Mouse (Mus musculus) embryonic facial prominence, embryonic 11.5 days (tissue): ENCODE results near the gene Mmp14. TPM values are rescaled to one million over a fixed set of nuclear protein-coding genes. Genes with fewer than 3 reads are reported as not detected.

ENCODE experiments used
- ATAC-seq: fragments of 200-750 bp; cut with Nextera tagmentation; replicated peaks from 2 replicates; pipeline ENCODE4 v1.8.0; 2017; ENCODE audit warnings: low read depth; ENCODE audit not compliant: insufficient number of reproducible peaks, low FRiP score, low TSS enrichment
- DNase-seq: peaks from one replicate; pipeline ENCODE4 v3.0.0-alpha.2; 2015; ENCODE audit warnings: low spot score
- H3K27ac ChIP-seq: fragments of 300-500 bp; sonication (generic); replicated peaks from 2 replicates; pipeline ENCODE4 v1.5.1; 2014; ENCODE audit warnings: mild to moderate bottlenecking, low read depth, low read length, control low read depth
- H3K27me3 ChIP-seq: fragments of 300-500 bp; sonication (generic); 2 replicates; pipeline ENCODE4 v1.6.1; 2014; ENCODE audit warnings: mild to moderate bottlenecking, low read length, moderate library complexity, mixed read lengths; ENCODE audit not compliant: control insufficient read depth, insufficient read depth
- H3K36me3 ChIP-seq: fragments of 300-500 bp; sonication (generic); replicated peaks from 2 replicates; pipeline ENCODE4 v1.6.1; 2014; ENCODE audit warnings: low read depth, mild to moderate bottlenecking, low read length, moderate library complexity, mixed read lengths; ENCODE audit not compliant: control insufficient read depth, insufficient read depth
- H3K4me1 ChIP-seq: fragments of 300-500 bp; sonication (generic); 2 replicates; pipeline ENCODE4 v1.6.1; 2014; ENCODE audit warnings: low read length, mixed read lengths; ENCODE audit not compliant: control insufficient read depth, insufficient read depth
- H3K4me2 ChIP-seq: fragments of 300-500 bp; sonication (generic); 2 replicates; pipeline ENCODE4 v1.6.1; 2014; ENCODE audit warnings: low read depth, mild to moderate bottlenecking, control low read depth, low read length, moderate library complexity
- H3K4me3 ChIP-seq: fragments of 300-500 bp; sonication (generic); 2 replicates; pipeline ENCODE4 v1.5.1; 2014; ENCODE audit warnings: low read depth, low read length, control low read depth
- H3K9ac ChIP-seq: fragments of 300-500 bp; sonication (generic); replicated peaks from 2 replicates; pipeline ENCODE4 v1.6.1; 2014; ENCODE audit warnings: mild to moderate bottlenecking, control low read depth, low read length
- H3K9me3 ChIP-seq: fragments of 300-500 bp; sonication (generic); replicated peaks from 2 replicates; pipeline ENCODE4 v1.6.1; 2016; ENCODE audit warnings: mild to moderate bottlenecking, low read length, inconsistent platforms, mixed read lengths; ENCODE audit not compliant: control insufficient read depth
- WGBS: fragments of 180-500 bp; shearing (Covaris S2); extraction: QIAGEN DNeasy Blood & Tissue Kit; methylation state at CpG from one replicate; pipeline ENCODE4 v1.1.7; 2014; 5-methylcytosine and 5-hydroxymethylcytosine counted together
- polyA plus RNA-seq: library from polyadenylated mRNA; unstranded; fragments of >200 nt; fragmentation: Nextera tagmentation; extraction: Ambion mirVana; gene quantifications from 2 replicates; pipeline ENCODE4 v1.2.1, GENCODE M21; 2014

Mmp14 gene
- polyA plus RNA-seq, 1 experiment from 2014 or later: 91.1 TPM

- peak; percentile 87 for DNase-seq
- no peaks in the 10 kb centered on the region; the same call in 1 of the 2 replicates for H3K36me3 ChIP-seq
- peak within 1 kb of the TSS; percentile 82 for H3K4me3 ChIP-seq
- under 1% methylated on average over 35 of the region's 35 CpGs for WGBS
- peak; percentile 71 for ATAC-seq
- H3K9ac ChIP-seq: peak within 1 kb of the TSS; percentile 75
- H3K4me2 ChIP-seq: peak within 1 kb of the TSS; percentile 86
- H3K27me3 ChIP-seq: no peaks in the 10 kb centered on the region
- H3K9me3 ChIP-seq: no peaks in the 10 kb centered on the region
- H3K4me1 ChIP-seq: no peaks in the 10 kb centered on the region
- no peak within 1 kb of the TSS; the same call in 1 of the 2 replicates for H3K27ac ChIP-seq
Observed at GRCm38 (mm10) chr14:54463959-54464292, 32.5 kb downstream of the Mmp14 start, which contains the start of gene Lrp10. Lrp10 (plus strand) TSS chr14:54464137.

GRCm38 (mm10) chr14:54464293-54465005 lies 33.0 kb downstream of the Mmp14 start:
- H3K9ac ChIP-seq: peak overlapping the region; percentile 75
- H3K36me3 ChIP-seq: peaks cover 2% of the 10 kb centered on the region
- H3K27me3 ChIP-seq: no peaks in the 10 kb centered on the region
- peak; percentile 46 for ATAC-seq
- peak overlapping the region; percentile 82 for H3K4me3 ChIP-seq
- no peaks in the 10 kb centered on the region for H3K4me1 ChIP-seq
- no peaks in the 10 kb centered on the region for H3K9me3 ChIP-seq
- no peak overlapping the region; the same call in 1 of the 2 replicates for H3K27ac ChIP-seq
- peak overlapping the region; percentile 86 for H3K4me2 ChIP-seq
- WGBS: under 1% methylated on average over 41 of the region's 57 CpGs
- DNase-seq: peak; percentile 82

- DNase-seq (no peak), ATAC-seq (no peak)
- H3K4me1 ChIP-seq: peaks cover 4% of the 10 kb centered on the region; the same call in 1 of the 2 replicates
- 89% methylated on average over 2 of the region's 2 CpGs for WGBS
- no peaks in the 10 kb centered on the region for H3K27me3 ChIP-seq
- no peaks in the 10 kb centered on the region for H3K9me3 ChIP-seq
- peaks cover 3% of the 10 kb centered on the region for H3K36me3 ChIP-seq
- H3K4me3 ChIP-seq: no peak overlapping the region
- H3K9ac ChIP-seq: no peak overlapping the region
- H3K4me2 ChIP-seq: no peak overlapping the region
- no peak overlapping the region for H3K27ac ChIP-seq
Observed at GRCm38 (mm10) chr14:54471467-54471866, 40.1 kb downstream of the Mmp14 start.

- Histone ChIP-seq H3K9ac (no peak overlapping the region), H3K4me2 (no peak overlapping the region), H3K36me3 (peaks cover 3% of the 10 kb centered on the region), H3K4me1 (peaks cover 7% of the 10 kb centered on the region; the same call in 1 of the 2 replicates), H3K4me3 (no peak overlapping the region), H3K27me3 (peaks cover 3% of the 10 kb centered on the region; the same call in 1 of the 2 replicates), H3K27ac (no peak overlapping the region), H3K9me3 (no peaks in the 10 kb centered on the region)
- WGBS: 85% methylated on average over 5 of the region's 5 CpGs
- DNase-seq: no peak
- ATAC-seq: no peak
Observed at GRCm38 (mm10) chr14:54472671-54473070, 41.3 kb downstream of the Mmp14 start.

GRCm38 (mm10) chr14:54474744-54475143 lies 43.3 kb downstream of the Mmp14 start:
- Histone ChIP-seq H3K4me3 (no peak overlapping the region), H3K9me3 (no peaks in the 10 kb centered on the region), H3K27ac (no peak overlapping the region), H3K4me1 (peaks cover 7% of the 10 kb centered on the region; the same call in 1 of the 2 replicates), H3K4me2 (no peak overlapping the region), H3K36me3 (no peaks in the 10 kb centered on the region), H3K9ac (no peak overlapping the region), H3K27me3 (peaks cover 9% of the 10 kb centered on the region; the same call in 1 of the 2 replicates)
- 87% methylated on average over 5 of the region's 5 CpGs for WGBS
- no peak for ATAC-seq
- DNase-seq: no peak

- H3K9ac ChIP-seq: peak within 1 kb of the TSS; percentile 70
- ATAC-seq: peak; percentile 74
- H3K36me3 ChIP-seq: no peaks in the 10 kb centered on the region
- H3K27me3 ChIP-seq: peaks cover 9% of the 10 kb centered on the region; the same call in 1 of the 2 replicates
- peak; percentile 77 for DNase-seq
- WGBS: under 1% methylated on average over 23 of the region's 23 CpGs
- H3K27ac ChIP-seq: no peak within 1 kb of the TSS
- peak within 1 kb of the TSS; percentile 90 for H3K4me2 ChIP-seq
- H3K4me3 ChIP-seq: peak within 1 kb of the TSS; percentile 48
- H3K4me1 ChIP-seq: peaks cover 7% of the 10 kb centered on the region; the same call in 1 of the 2 replicates
- no peaks in the 10 kb centered on the region for H3K9me3 ChIP-seq
Observed at GRCm38 (mm10) chr14:54475941-54476844, 44.8 kb downstream of the Mmp14 start, which contains the start of gene Rem2. Rem2 (plus strand) TSS chr14:54476100.

- no peak overlapping the region for H3K4me3 ChIP-seq
- ATAC-seq (no peak), DNase-seq (no peak)
- no peak overlapping the region for H3K4me2 ChIP-seq
- H3K4me1 ChIP-seq: peaks cover 7% of the 10 kb centered on the region; the same call in 1 of the 2 replicates
- peaks cover 9% of the 10 kb centered on the region; the same call in 1 of the 2 replicates for H3K27me3 ChIP-seq
- no peak overlapping the region for H3K9ac ChIP-seq
- H3K36me3 ChIP-seq: no peaks in the 10 kb centered on the region
- H3K27ac ChIP-seq: no peak overlapping the region
- WGBS: 65% methylated on average over 15 of the region's 15 CpGs
- H3K9me3 ChIP-seq: no peaks in the 10 kb centered on the region
Observed at GRCm38 (mm10) chr14:54477172-54477909, 45.9 kb downstream of the Mmp14 start.
